Mouse (Mus musculus) heart, embryonic 14.5 days (tissue): ENCODE measurements around the gene Pecr. TPM values are rescaled to one million over a fixed set of nuclear protein-coding genes. Genes with fewer than 3 reads are reported as not detected.

Experiments
- ATAC-seq: fragments of 200-750 bp; cut with Nextera tagmentation; 2 replicates; pipeline ENCODE4 v1.8.0; 2017; ENCODE audit warnings: low read depth, moderate TSS enrichment; ENCODE audit not compliant: insufficient number of reproducible peaks, insufficient read depth, low FRiP score
- H3K27ac ChIP-seq, 2 experiments: fragments of 200-500 bp in 1 of 2; fragments of 300-500 bp in 1 of 2; sonication (generic) in 1 of 2; replicated peaks in 1 of 2; 2 replicates each; pipeline ENCODE4 v1.5.1; 2012 to 2014; ENCODE audit warnings: low read depth in 2 of 2, low read length in 2 of 2, control low read depth in 1 of 2, mild to moderate bottlenecking in 1 of 2, mixed read lengths in 1 of 2; ENCODE audit not compliant: control insufficient read depth in 1 of 2, insufficient read depth in 1 of 2
- H3K27me3 ChIP-seq: fragments of 300-500 bp; sonication (generic); 2 replicates; pipeline ENCODE4 v1.6.1; 2014; ENCODE audit warnings: mild to moderate bottlenecking, low read length, control low read depth; ENCODE audit not compliant: control insufficient read depth, insufficient read depth
- H3K36me3 ChIP-seq: fragments of 300-500 bp; sonication (generic); 2 replicates; pipeline ENCODE4 v1.6.1; 2014; ENCODE audit warnings: mild to moderate bottlenecking, control low read depth, low read length, mixed read lengths; ENCODE audit not compliant: control insufficient read depth, insufficient read depth
- H3K4me1 ChIP-seq, 2 experiments: fragments of 200-500 bp in 1 of 2; fragments of 300-500 bp in 1 of 2; sonication (generic) in 1 of 2; 2 replicates each; pipeline ENCODE4 v1.6.1; 2012 to 2014; ENCODE audit warnings: low read length in 2 of 2, control low read depth in 1 of 2, mixed read lengths in 1 of 2; ENCODE audit not compliant: control insufficient read depth in 2 of 2, insufficient read depth in 2 of 2
- H3K4me2 ChIP-seq: fragments of 300-500 bp; sonication (generic); 2 replicates; pipeline ENCODE4 v1.6.1; 2014; ENCODE audit warnings: mild to moderate bottlenecking, low read length
- H3K4me3 ChIP-seq, 2 experiments: fragments of 200-500 bp in 1 of 2; fragments of 300-500 bp in 1 of 2; sonication (generic) in 1 of 2; 2 replicates each; pipeline ENCODE4 v1.5.1; 2012 to 2014; ENCODE audit warnings: low read length in 2 of 2, mild to moderate bottlenecking in 2 of 2, control low read depth in 1 of 2, low read depth in 1 of 2, moderate library complexity in 1 of 2; ENCODE audit not compliant: control insufficient read depth in 1 of 2, insufficient read depth in 1 of 2
- H3K9ac ChIP-seq: fragments of 300-500 bp; sonication (generic); 2 replicates; pipeline ENCODE4 v1.6.1; 2014; ENCODE audit warnings: mild to moderate bottlenecking, low read length
- H3K9me3 ChIP-seq: fragments of 300-500 bp; sonication (generic); 2 replicates; pipeline ENCODE4 v1.6.1; 2016; ENCODE audit warnings: low read length, control low read depth; ENCODE audit not compliant: control insufficient read depth
- WGBS: fragments of 180-500 bp; shearing (Covaris S2); extraction: QIAGEN DNeasy Blood & Tissue Kit; methylation state at CpG from one replicate; pipeline ENCODE4 v1.1.7; 2014; 5-methylcytosine and 5-hydroxymethylcytosine counted together
- polyA plus RNA-seq: library from polyadenylated mRNA; unstranded; fragments of >200 nt; fragmentation: Nextera tagmentation; extraction: Ambion mirVana; gene quantifications from 2 replicates; pipeline ENCODE4 v1.2.1, GENCODE M21; 2014

Gene Pecr
- polyA plus RNA-seq, 1 experiment from 2014 or later: 23.8 TPM

GRCm38 (mm10) chr1:72219116-72219515, 65.0 kb downstream of the Pecr start:
- no peak overlapping the region for H3K4me3 ChIP-seq
- no peak overlapping the region for H3K9ac ChIP-seq
- no peaks in the 10 kb centered on the region for H3K36me3 ChIP-seq
- WGBS: 47% methylated on average over 2 of the region's 2 CpGs
- ATAC-seq: no peak
- no peaks in the 10 kb centered on the region for H3K9me3 ChIP-seq
- H3K4me2 ChIP-seq: no peak overlapping the region
- H3K27me3 ChIP-seq: no peaks in the 10 kb centered on the region; the same call in 1 of the 2 replicates
- peaks cover 11 to 14% of the 10 kb centered on the region in 2 experiments for H3K4me1 ChIP-seq
- H3K27ac ChIP-seq: no peak overlapping the region

GRCm38 (mm10) chr1:72218626-72219025, 65.5 kb downstream of the Pecr start:
- Histone ChIP-seq H3K4me1 (peaks cover 11 to 14% of the 10 kb centered on the region in 2 experiments), H3K9me3 (no peaks in the 10 kb centered on the region), H3K4me3 (no peak overlapping the region), H3K4me2 (no peak overlapping the region), H3K27me3 (no peaks in the 10 kb centered on the region; the same call in 1 of the 2 replicates), H3K36me3 (no peaks in the 10 kb centered on the region), H3K27ac (no peak overlapping the region), H3K9ac (no peak overlapping the region)
- ATAC-seq: no peak
- WGBS: 68% methylated on average over 2 of the region's 2 CpGs

DNA sequence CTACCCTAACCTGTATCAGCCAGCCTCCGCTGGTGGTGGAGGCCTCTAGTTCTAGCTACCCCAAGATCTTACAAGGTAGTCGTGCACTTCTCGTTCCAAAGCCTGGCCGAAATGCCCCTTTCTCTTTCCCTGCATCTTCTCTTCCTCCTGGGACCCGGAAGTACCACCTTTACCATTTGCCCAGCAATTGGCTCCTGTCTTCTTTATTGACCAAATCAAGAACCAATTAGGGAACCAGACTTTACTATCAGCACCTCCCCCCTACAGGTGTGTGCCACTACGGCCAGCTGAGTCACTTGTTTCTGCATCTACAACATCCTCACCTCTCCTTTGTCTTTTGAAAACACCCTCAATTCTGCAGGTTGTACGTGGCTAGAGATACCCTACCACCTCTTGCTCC, 67.4 kb downstream of the Pecr start:
- 84% methylated on average over 7 of the region's 7 CpGs for WGBS
- Histone ChIP-seq H3K27ac (no peak overlapping the region), H3K9ac (no peak overlapping the region), H3K9me3 (no peaks in the 10 kb centered on the region), H3K27me3 (no peaks in the 10 kb centered on the region), H3K4me3 (no peak overlapping the region), H3K36me3 (no peaks in the 10 kb centered on the region), H3K4me2 (no peak overlapping the region), H3K4me1 (peaks cover 11 to 14% of the 10 kb centered on the region in 2 experiments)
- no peak for ATAC-seq

- Histone ChIP-seq H3K4me2 (peak overlapping the region; percentile 35), H3K27ac (peak overlapping the region; percentile 79 to 91), H3K27me3 (no peaks in the 10 kb centered on the region), H3K4me3 (no peak overlapping the region), H3K4me1 (peaks cover 13 to 14% of the 10 kb centered on the region in 2 experiments), H3K9ac (0 out of 2 replicates have a peak overlapping the region, but pooled peaks have one; percentile 11), H3K36me3 (no peaks in the 10 kb centered on the region), H3K9me3 (no peaks in the 10 kb centered on the region)
- 53% methylated on average over 4 of the region's 4 CpGs for WGBS
- ATAC-seq: no peak
Observed at GRCm38 (mm10) chr1:72215174-72215573, 68.9 kb downstream of the Pecr start.

DNA sequence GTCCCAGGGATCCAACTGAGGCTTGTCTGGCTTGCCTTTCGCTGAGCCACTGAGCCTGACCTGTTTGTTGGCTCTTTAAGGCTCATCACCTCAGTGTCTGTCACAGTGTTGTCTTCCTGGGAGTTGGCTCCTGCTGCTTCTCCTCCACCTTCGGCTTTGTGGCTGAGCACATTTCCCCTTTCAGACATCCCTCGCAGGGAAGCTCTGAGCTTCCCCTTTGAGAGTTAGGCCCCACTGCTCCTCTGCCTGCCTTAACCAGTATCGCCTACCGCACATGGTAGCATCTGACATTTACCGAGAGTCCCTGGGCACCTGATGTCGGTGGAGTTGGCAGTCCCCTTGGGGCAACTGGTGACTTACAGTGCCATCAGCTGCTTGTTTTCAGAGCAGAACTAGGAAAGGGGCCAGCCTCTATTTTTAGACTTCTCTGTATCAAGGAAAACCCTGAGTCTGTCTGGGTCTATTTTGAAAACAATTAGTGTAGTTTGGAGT, 69.6 kb downstream of the Pecr start:
- Histone ChIP-seq H3K27ac (peak overlapping the region; percentile 79 to 91), H3K36me3 (no peaks in the 10 kb centered on the region)
- 21% methylated on average over 7 of the region's 7 CpGs for WGBS

DNA sequence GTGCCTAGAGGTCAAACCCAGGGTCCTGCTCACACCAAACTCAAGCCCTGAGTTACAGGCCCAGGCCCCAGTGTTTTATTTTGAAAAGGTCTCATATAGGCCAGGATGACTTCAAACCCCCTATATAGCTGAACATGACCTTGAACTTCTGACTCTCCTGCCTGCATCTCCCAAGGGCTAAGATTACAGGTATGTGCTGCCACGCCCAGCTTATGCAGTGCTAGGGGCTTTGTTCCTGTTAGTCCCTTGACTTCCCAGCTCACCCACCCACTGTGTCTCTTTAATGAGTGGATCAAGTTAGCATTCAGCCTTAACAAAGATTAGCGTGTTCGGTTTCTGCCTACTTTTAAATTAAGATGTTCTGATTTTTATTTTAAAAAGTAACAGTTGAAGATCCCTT, 70.2 kb downstream of the Pecr start:
- no peak overlapping the region for H3K4me2 ChIP-seq
- no peak overlapping the region for H3K9ac ChIP-seq
- H3K4me3 ChIP-seq: no peak overlapping the region
- ATAC-seq: no peak
- 92% methylated on average over 3 of the region's 3 CpGs for WGBS
- H3K9me3 ChIP-seq: no peaks in the 10 kb centered on the region
- H3K36me3 ChIP-seq: no peaks in the 10 kb centered on the region
- H3K27ac ChIP-seq: peak overlapping the region in 1 of 2 experiments; percentile 91; a peak in 2 of 4 replicates
- H3K27me3 ChIP-seq: no peaks in the 10 kb centered on the region
- peaks cover 13 to 14% of the 10 kb centered on the region in 2 experiments for H3K4me1 ChIP-seq

More for the DNA sequence above, 69.6 kb downstream of the Pecr start:
- Histone ChIP-seq H3K4me2 (peak overlapping the region; percentile 35), H3K9me3 (no peaks in the 10 kb centered on the region), H3K9ac (peak overlapping the region; percentile 50; the same call in 1 of the 2 replicates), H3K27me3 (no peaks in the 10 kb centered on the region), H3K4me3 (no peak overlapping the region), H3K4me1 (peaks cover 13 to 14% of the 10 kb centered on the region in 2 experiments)
- ATAC-seq: no peak

- H3K4me3 ChIP-seq: peak within 1 kb of the TSS; percentile 62 to 95
- peak within 1 kb of the TSS; percentile 97 for H3K4me2 ChIP-seq
- no peaks in the 10 kb centered on the region for H3K9me3 ChIP-seq
- peaks cover 13 to 14% of the 10 kb centered on the region in 2 experiments for H3K4me1 ChIP-seq
- H3K27ac ChIP-seq: peak within 1 kb of the TSS in 1 of 2 experiments; percentile 62; a peak in 3 of 4 replicates
- peak within 1 kb of the TSS; percentile 77 for H3K9ac ChIP-seq
- under 1% methylated on average over 86 of the region's 89 CpGs for WGBS
- no peaks in the 10 kb centered on the region for H3K36me3 ChIP-seq
- peak; percentile 72 for ATAC-seq
- H3K27me3 ChIP-seq: no peaks in the 10 kb centered on the region
Observed at GRCm38 (mm10) chr1:72211701-72212699, 72.1 kb downstream of the Pecr start, which contains the start of gene Mreg. Mreg (minus strand) TSS chr1:72212307.
